Mouse (Mus musculus) kidney, embryonic 14.5 days (tissue): ENCODE data around the gene Bglap2. TPM values are rescaled to one million over a fixed set of nuclear protein-coding genes. Genes with fewer than 3 reads are reported as not detected.

ENCODE experiments used
- ATAC-seq: fragments of 200-750 bp; cut with Nextera tagmentation; 2 replicates; pipeline ENCODE4 v1.8.0; 2017; ENCODE audit warnings: moderate number of reproducible peaks, mild to moderate bottlenecking, moderate TSS enrichment, moderate library complexity; ENCODE audit not compliant: low FRiP score, low TSS enrichment
- H3K27ac ChIP-seq: fragments of 300-500 bp; sonication (generic); 2 replicates; pipeline ENCODE4 v1.5.1; 2014; ENCODE audit warnings: low read depth, mild to moderate bottlenecking, low read length, moderate library complexity, mixed read lengths
- H3K27me3 ChIP-seq: fragments of 300-500 bp; sonication (generic); 2 replicates; pipeline ENCODE4 v1.6.1; 2014; ENCODE audit warnings: mild to moderate bottlenecking, low read length; ENCODE audit not compliant: control insufficient read depth, insufficient read depth
- H3K36me3 ChIP-seq: fragments of 300-500 bp; sonication (generic); 2 replicates; pipeline ENCODE4 v1.6.1; 2014; ENCODE audit warnings: low read length, mixed read lengths; ENCODE audit not compliant: control insufficient read depth, insufficient read depth
- H3K4me1 ChIP-seq: fragments of 300-500 bp; sonication (generic); 2 replicates; pipeline ENCODE4 v1.6.1; 2014; ENCODE audit warnings: low read length, mixed read lengths; ENCODE audit not compliant: control insufficient read depth, insufficient read depth
- H3K4me2 ChIP-seq: fragments of 300-500 bp; sonication (generic); replicated peaks from 2 replicates; pipeline ENCODE4 v1.6.1; 2014; ENCODE audit warnings: low read depth, mild to moderate bottlenecking, low read length
- H3K4me3 ChIP-seq: fragments of 300-500 bp; sonication (generic); 2 replicates; pipeline ENCODE4 v1.5.1; 2014; ENCODE audit warnings: mild to moderate bottlenecking, low read length
- H3K9ac ChIP-seq: fragments of 300-500 bp; sonication (generic); 2 replicates; pipeline ENCODE4 v1.6.1; 2014; ENCODE audit warnings: low read depth, mild to moderate bottlenecking, low read length, moderate library complexity
- H3K9me3 ChIP-seq: fragments of 300-500 bp; sonication (generic); 2 replicates; pipeline ENCODE4 v1.6.1; 2016; ENCODE audit warnings: low read length; ENCODE audit not compliant: control insufficient read depth
- WGBS: fragments of 180-500 bp; shearing (Covaris S2); extraction: QIAGEN DNeasy Blood & Tissue Kit; methylation state at CpG from one replicate; pipeline ENCODE4 v1.1.7; 2014; 5-methylcytosine and 5-hydroxymethylcytosine counted together
- polyA plus RNA-seq: library from polyadenylated mRNA; unstranded; fragments of >200 nt; fragmentation: Nextera tagmentation; extraction: Ambion mirVana; gene quantifications from 2 replicates; pipeline ENCODE4 v1.2.1, GENCODE M21; 2014

Gene Bglap2
- polyA plus RNA-seq, 1 experiment from 2014 or later: not detected

- no peak overlapping the region for H3K4me3 ChIP-seq
- H3K4me2 ChIP-seq: no peak overlapping the region
- peaks cover 13% of the 10 kb centered on the region for H3K27me3 ChIP-seq
- 58% methylated on average over 4 of the region's 4 CpGs for WGBS
- no peaks in the 10 kb centered on the region for H3K9me3 ChIP-seq
- no peak overlapping the region for H3K9ac ChIP-seq
- H3K27ac ChIP-seq: no peak overlapping the region
- peaks cover 38% of the 10 kb centered on the region for H3K36me3 ChIP-seq
- H3K4me1 ChIP-seq: peaks cover 4% of the 10 kb centered on the region; the same call in 1 of the 2 replicates
- ATAC-seq: no peak
Measured at GRCm38 (mm10) chr3:88363700-88364099, 14.8 kb downstream of the Bglap2 start.

- Histone ChIP-seq H3K4me3 (no peak overlapping the region), H3K36me3 (peaks cover 57% of the 10 kb centered on the region), H3K27ac (no peak overlapping the region), H3K9me3 (no peaks in the 10 kb centered on the region), H3K27me3 (peaks cover 13% of the 10 kb centered on the region), H3K4me1 (peaks cover 4% of the 10 kb centered on the region; the same call in 1 of the 2 replicates), H3K4me2 (no peak overlapping the region), H3K9ac (no peak overlapping the region)
- no peak for ATAC-seq
- WGBS: 82% methylated on average over 2 of the region's 2 CpGs
Measured at GRCm38 (mm10) chr3:88361612-88362313, 16.7 kb downstream of the Bglap2 start.

GRCm38 (mm10) chr3:88361096-88361495 lies 17.4 kb downstream of the Bglap2 start:
- WGBS: 67% methylated on average over 6 of the region's 6 CpGs
- Histone ChIP-seq H3K9me3 (no peaks in the 10 kb centered on the region), H3K4me3 (no peak overlapping the region), H3K4me1 (peaks cover 4% of the 10 kb centered on the region; the same call in 1 of the 2 replicates), H3K9ac (no peak overlapping the region), H3K36me3 (peaks cover 63% of the 10 kb centered on the region), H3K27me3 (peaks cover 12% of the 10 kb centered on the region), H3K4me2 (no peak overlapping the region), H3K27ac (no peak overlapping the region)
- ATAC-seq: no peak

GRCm38 (mm10) chr3:88359989-88360388 lies 18.5 kb downstream of the Bglap2 start:
- no peak overlapping the region for H3K27ac ChIP-seq
- H3K36me3 ChIP-seq: peaks cover 74% of the 10 kb centered on the region
- H3K4me2 ChIP-seq: no peak overlapping the region
- no peak overlapping the region for H3K4me3 ChIP-seq
- H3K9me3 ChIP-seq: no peaks in the 10 kb centered on the region
- peaks cover 4% of the 10 kb centered on the region; the same call in 1 of the 2 replicates for H3K4me1 ChIP-seq
- ATAC-seq: no peak
- 71% methylated on average over 3 of the region's 3 CpGs for WGBS
- no peak overlapping the region for H3K9ac ChIP-seq
- peaks cover 3% of the 10 kb centered on the region; the same call in 1 of the 2 replicates for H3K27me3 ChIP-seq

- Histone ChIP-seq H3K9ac (no peak overlapping the region), H3K4me1 (no peaks in the 10 kb centered on the region), H3K27me3 (no peaks in the 10 kb centered on the region; the same call in 1 of the 2 replicates), H3K4me2 (no peak overlapping the region), H3K27ac (no peak overlapping the region), H3K36me3 (peaks cover 78% of the 10 kb centered on the region), H3K4me3 (no peak overlapping the region), H3K9me3 (no peaks in the 10 kb centered on the region)
- ATAC-seq: no peak
- WGBS: 79% methylated on average over 5 of the region's 5 CpGs
Measured at GRCm38 (mm10) chr3:88359584-88359983, 18.9 kb downstream of the Bglap2 start.

- peaks cover 98% of the 10 kb centered on the region for H3K36me3 ChIP-seq
- 93% methylated on average over 8 of the region's 8 CpGs for WGBS
- no peak overlapping the region for H3K27ac ChIP-seq
Measured at GRCm38 (mm10) chr3:88354396-88355165, 23.9 kb downstream of the Bglap2 start.

GRCm38 (mm10) chr3:88352907-88353306 lies 25.6 kb downstream of the Bglap2 start:
- WGBS: 98% methylated on average over 9 of the region's 9 CpGs
- Histone ChIP-seq H3K9me3 (no peaks in the 10 kb centered on the region), H3K4me1 (no peaks in the 10 kb centered on the region), H3K36me3 (peaks cover 98% of the 10 kb centered on the region), H3K27ac (no peak overlapping the region), H3K27me3 (no peaks in the 10 kb centered on the region), H3K4me2 (no peak overlapping the region), H3K9ac (no peak overlapping the region), H3K4me3 (no peak overlapping the region)
- no peak for ATAC-seq

More at GRCm38 (mm10) chr3:88354396-88355165, 23.9 kb downstream of the Bglap2 start:
- Histone ChIP-seq H3K4me2 (no peak overlapping the region), H3K27me3 (no peaks in the 10 kb centered on the region), H3K4me1 (no peaks in the 10 kb centered on the region), H3K9ac (no peak overlapping the region), H3K4me3 (no peak overlapping the region), H3K9me3 (no peaks in the 10 kb centered on the region)
- no peak for ATAC-seq

- H3K9me3 ChIP-seq: no peaks in the 10 kb centered on the region
- 90% methylated on average over 13 of the region's 13 CpGs for WGBS
- H3K4me1 ChIP-seq: no peaks in the 10 kb centered on the region
- H3K4me2 ChIP-seq: no peak overlapping the region
- ATAC-seq: no peak
- no peak overlapping the region for H3K4me3 ChIP-seq
- no peak overlapping the region for H3K9ac ChIP-seq
- H3K36me3 ChIP-seq: peaks cover 98% of the 10 kb centered on the region
- H3K27ac ChIP-seq: no peak overlapping the region
- no peaks in the 10 kb centered on the region for H3K27me3 ChIP-seq
Measured at GRCm38 (mm10) chr3:88350732-88351131, 27.8 kb downstream of the Bglap2 start.

GRCm38 (mm10) chr3:88339006-88339405 lies 39.5 kb downstream of the Bglap2 start:
- Histone ChIP-seq H3K27ac (no peak overlapping the region), H3K9me3 (no peaks in the 10 kb centered on the region), H3K4me3 (no peak overlapping the region), H3K36me3 (peaks cover 34% of the 10 kb centered on the region), H3K4me2 (no peak overlapping the region), H3K9ac (no peak overlapping the region), H3K4me1 (peaks cover 12% of the 10 kb centered on the region), H3K27me3 (no peaks in the 10 kb centered on the region)
- WGBS: 73% methylated on average over 3 of the region's 3 CpGs
- ATAC-seq: no peak
